ENCODE assay signal across 8 mouse cellular contexts in the genomic region with DNA sequence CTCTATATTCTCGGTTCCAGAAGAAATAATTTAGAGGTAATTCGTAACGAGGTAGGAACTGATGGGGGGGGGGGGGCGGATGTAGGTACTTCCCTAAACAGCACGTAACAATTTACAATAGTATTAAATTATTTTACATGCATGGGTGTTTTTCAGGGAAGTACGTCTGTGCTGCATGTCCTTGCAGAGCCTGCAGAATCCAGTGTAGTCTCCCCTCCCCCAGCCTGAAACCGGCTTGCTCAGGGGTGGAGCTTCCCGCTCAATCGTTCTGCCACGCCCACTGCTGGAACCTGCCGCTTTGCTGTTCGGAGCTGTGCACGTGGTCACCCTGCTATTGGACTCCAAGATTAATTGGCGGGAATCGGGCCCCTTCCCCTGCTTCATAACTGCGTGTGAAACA.
A peak's percentile ranks its signal among the peaks of the same experiment; 100 is the strongest.
DNase-seq lines count a peak whose midpoint lies in the region; ATAC-seq and TF ChIP-seq lines count a peak whose summit lies in the region.
"Not testable (repeated sequence)": the region's sequence is repeated elsewhere in the genome, so short reads cannot be mapped to it uniquely, and the experiment has no call there.

No protein-coding gene starts in this region.

- not testable (repeated sequence) for H3K4me1 ChIP-seq in embryonic facial prominence, embryonic 14.5 days (ENCODE audit: control insufficient read depth, insufficient read depth, low read length); heart, embryonic 13.5 days; intestine, embryonic 14.5 days (replicated peaks; ENCODE audit: control insufficient read depth, insufficient read depth, low read length); lung, embryonic 14.5 days (ENCODE audit: insufficient read depth); midbrain, embryonic 16.5 days (ENCODE audit: control insufficient read depth, insufficient read depth, low read length); stomach, embryonic 16.5 days (ENCODE audit: control insufficient read depth, insufficient read depth, low read length)

- not testable (repeated sequence) for H3K27ac ChIP-seq in embryonic facial prominence, embryonic 14.5 days (replicated peaks; ENCODE audit: low read depth, low read length); heart, embryonic 13.5 days (replicated peaks); intestine, embryonic 14.5 days (ENCODE audit: low read depth); lung, embryonic 14.5 days (ENCODE audit: low read depth); midbrain, embryonic 16.5 days (ENCODE audit: low read length); stomach, embryonic 16.5 days (ENCODE audit: low read length)

- TF ChIP-seq CTCF in lung, embryonic 14.5 days (IDR thresholded peaks at IDR 0.05; ENCODE audit: low read depth), result not testable (repeated sequence)

- H3K36me3 ChIP-seq in embryonic facial prominence, embryonic 14.5 days (ENCODE audit: control insufficient read depth, insufficient read depth, low read length); heart, embryonic 13.5 days; intestine, embryonic 14.5 days (ENCODE audit: control insufficient read depth, insufficient read depth, low read length); lung, embryonic 14.5 days (ENCODE audit: insufficient read depth); midbrain, embryonic 16.5 days (ENCODE audit: control insufficient read depth, insufficient read depth, low read length); stomach, embryonic 16.5 days (ENCODE audit: control insufficient read depth, insufficient read depth, low read length): not testable (repeated sequence)

- WGBS in embryonic facial prominence, embryonic 14.5 days, result 4% methylated on average over 16 of the region's 16 CpGs
- WGBS in heart, embryonic 13.5 days, result 12% methylated on average over 16 of the region's 16 CpGs
- 8% methylated on average over 16 of the region's 16 CpGs for WGBS in intestine, embryonic 14.5 days
- 6% methylated on average over 16 of the region's 16 CpGs for WGBS in lung, embryonic 14.5 days
- WGBS in midbrain, embryonic 16.5 days, result 13% methylated on average over 16 of the region's 16 CpGs
- WGBS in stomach, embryonic 16.5 days, result 7% methylated on average over 16 of the region's 16 CpGs

- not testable (repeated sequence) for ATAC-seq in embryonic facial prominence, embryonic 14.5 days (ENCODE audit: low read depth); heart, embryonic 13.5 days (ENCODE audit: extremely low read depth, insufficient number of reproducible peaks, low FRiP score, low TSS enrichment); stomach, embryonic 16.5 days (ENCODE audit: insufficient read depth, low FRiP score)
- ATAC-seq in intestine, embryonic 14.5 days (replicated peaks; ENCODE audit: low FRiP score, low TSS enrichment, low read depth), result 0 out of 2 replicates have a peak, but pooled peaks have one; percentile 40
- peak; percentile 54 for ATAC-seq in lung, embryonic 14.5 days (ENCODE audit: insufficient read depth)
- ATAC-seq in midbrain, embryonic 16.5 days, result peak; percentile 48; the same call in 1 of the 2 replicates

- peak overlapping the region; percentile 39 for H3K4me2 ChIP-seq in embryonic facial prominence, embryonic 14.5 days (ENCODE audit: low read depth, low read length)
- H3K4me2 ChIP-seq in heart, embryonic 13.5 days, result peak overlapping the region; percentile 60
- H3K4me2 ChIP-seq in intestine, embryonic 14.5 days (ENCODE audit: low read length), result peak overlapping the region; percentile 36
- H3K4me2 ChIP-seq in lung, embryonic 14.5 days, result peak overlapping the region; percentile 37
- peak overlapping the region; percentile 48 for H3K4me2 ChIP-seq in midbrain, embryonic 16.5 days (ENCODE audit: low read length)
- peak overlapping the region; percentile 45 for H3K4me2 ChIP-seq in stomach, embryonic 16.5 days (ENCODE audit: low read depth, low read length)

- not testable (repeated sequence) for H3K4me3 ChIP-seq in embryonic facial prominence, embryonic 14.5 days (ENCODE audit: low read depth, low read length); lung, embryonic 14.5 days (ENCODE audit: low read depth, low read length)
- H3K4me3 ChIP-seq in heart, embryonic 13.5 days, result peak overlapping the region; percentile 24
- H3K4me3 ChIP-seq in intestine, embryonic 14.5 days (ENCODE audit: low read depth, low read length), result 0 out of 2 replicates have a peak overlapping the region, but pooled peaks have one; percentile 0
- H3K4me3 ChIP-seq in midbrain, embryonic 16.5 days (ENCODE audit: low read depth, low read length), result peak overlapping the region; percentile 14
- 0 out of 2 replicates have a peak overlapping the region, but pooled peaks have one; percentile 8 for H3K4me3 ChIP-seq in stomach, embryonic 16.5 days (replicated peaks; ENCODE audit: low read length)

- H3K9me3 ChIP-seq in embryonic facial prominence, embryonic 14.5 days (ENCODE audit: control insufficient read depth, low read length); heart, embryonic 13.5 days; intestine, embryonic 14.5 days (ENCODE audit: control insufficient read depth, low read length); lung, embryonic 14.5 days (ENCODE audit: low read depth, low read length); midbrain, embryonic 16.5 days (replicated peaks; ENCODE audit: control insufficient read depth, low read length, poor library complexity, severe bottlenecking); stomach, embryonic 16.5 days (replicated peaks; ENCODE audit: control insufficient read depth, low read length): not testable (repeated sequence)

- H3K9ac ChIP-seq in embryonic facial prominence, embryonic 14.5 days (ENCODE audit: low read depth, low read length); intestine, embryonic 14.5 days (ENCODE audit: low read length); lung, embryonic 14.5 days; stomach, embryonic 16.5 days (ENCODE audit: low read length): not testable (repeated sequence)
- H3K9ac ChIP-seq in heart, embryonic 13.5 days, result peak overlapping the region; percentile 47; the same call in 1 of the 2 replicates
- H3K9ac ChIP-seq in midbrain, embryonic 16.5 days (ENCODE audit: low read depth, low read length), result 0 out of 2 replicates have a peak overlapping the region, but pooled peaks have one; percentile 11

- H3K27me3 ChIP-seq in embryonic facial prominence, embryonic 14.5 days (replicated peaks; ENCODE audit: control insufficient read depth, insufficient read depth, low read length), result peaks cover 37% of the 10 kb centered on the region
- H3K27me3 ChIP-seq in heart, embryonic 13.5 days (replicated peaks), result peaks cover 64% of the 10 kb centered on the region
- peaks cover 43% of the 10 kb centered on the region for H3K27me3 ChIP-seq in intestine, embryonic 14.5 days (replicated peaks; ENCODE audit: control insufficient read depth, insufficient read depth, low read length)
- peaks cover 33% of the 10 kb centered on the region for H3K27me3 ChIP-seq in lung, embryonic 14.5 days (ENCODE audit: insufficient read depth, low read length)
- H3K27me3 ChIP-seq in midbrain, embryonic 16.5 days (ENCODE audit: control insufficient read depth, insufficient read depth, low read depth, low read length), result peaks cover 16% of the 10 kb centered on the region
- H3K27me3 ChIP-seq in stomach, embryonic 16.5 days (ENCODE audit: control insufficient read depth, insufficient read depth, low read length), result peaks cover 18% of the 10 kb centered on the region

- peak; percentile 47 for DNase-seq in ZHBTc4 (ENCODE audit: low read depth, low spot score)
- DNase-seq in embryonic facial prominence, embryonic 14.5 days (ENCODE audit: low spot score), result peak; percentile 45
- DNase-seq in intestine, embryonic 14.5 days (ENCODE audit: low spot score), result not testable (repeated sequence)
- DNase-seq in kidney, postnatal 36 days, result peak; percentile 19 to 41
- DNase-seq in lung, embryonic 14.5 days, result peak; percentile 44
